Mouse (Mus musculus) left cerebral cortex, adult 9 months (tissue): ENCODE measurements around the gene Pacsin1.

Experiments used
- DNase-seq, 2 experiments: peaks; one replicate each; pipeline ENCODE4 v3.0.0; 2022; ENCODE audit warnings: low spot score in 2 of 2

The Pacsin1 gene

GRCm38 (mm10) chr17:27655089-27656010, at the start of gene Pacsin1:
Gene Pacsin1, plus strand, starts transcription at chr17:27655509.
- peak; percentile 65 to 76 for DNase-seq

- DNase-seq, result no peak
Observed at GRCm38 (mm10) chr17:27609576-27609975, 45.7 kb upstream of the Pacsin1 start.

GRCm38 (mm10) chr17:27610679-27611518, 44.4 kb upstream of the Pacsin1 start:
- DNase-seq, result peak; percentile 67 to 84

GRCm38 (mm10) chr17:27611519-27611884, 43.8 kb upstream of the Pacsin1 start:
- DNase-seq, result no peak

- DNase-seq, result no peak
Observed at GRCm38 (mm10) chr17:27611994-27612393, 43.3 kb upstream of the Pacsin1 start.

- no peak for DNase-seq
Observed at GRCm38 (mm10) chr17:27613016-27613415, 42.3 kb upstream of the Pacsin1 start.

GRCm38 (mm10) chr17:27615388-27615787, 39.9 kb upstream of the Pacsin1 start:
- no peak for DNase-seq

GRCm38 (mm10) chr17:27621161-27621560, 34.1 kb upstream of the Pacsin1 start:
- no peak for DNase-seq

- no peak for DNase-seq
Observed at GRCm38 (mm10) chr17:27621705-27622531, 33.4 kb upstream of the Pacsin1 start.

- DNase-seq, result no peak
Observed at GRCm38 (mm10) chr17:27622611-27623359, 32.5 kb upstream of the Pacsin1 start.

- DNase-seq, result peak in 1 of 2 experiments; percentile 83
Observed at GRCm38 (mm10) chr17:27623360-27624326, 31.7 kb upstream of the Pacsin1 start, which contains the start of gene Nudt3. Gene Nudt3, minus strand, starts transcription at chr17:27623495.

GRCm38 (mm10) chr17:27625455-27626251, 29.7 kb upstream of the Pacsin1 start:
- DNase-seq, result no peak

GRCm38 (mm10) chr17:27626681-27627080, 28.6 kb upstream of the Pacsin1 start:
- no peak for DNase-seq

GRCm38 (mm10) chr17:27627451-27627850, 27.9 kb upstream of the Pacsin1 start:
- DNase-seq, result no peak

GRCm38 (mm10) chr17:27628376-27628775, 26.9 kb upstream of the Pacsin1 start:
- DNase-seq, result no peak

- peak in 1 of 2 experiments; percentile 87 for DNase-seq
Observed at GRCm38 (mm10) chr17:27629249-27630020, 25.9 kb upstream of the Pacsin1 start.

GRCm38 (mm10) chr17:27634871-27635574, 20.3 kb upstream of the Pacsin1 start, which contains the start of gene RPS10-NUDT3:
Gene RPS10-NUDT3, minus strand, starts transcription at chr17:27635222.
- peak; percentile 69 to 86 for DNase-seq
